Mouse (Mus musculus): Measurements from ENCODE around the gene Cmtm3.

DNA sequence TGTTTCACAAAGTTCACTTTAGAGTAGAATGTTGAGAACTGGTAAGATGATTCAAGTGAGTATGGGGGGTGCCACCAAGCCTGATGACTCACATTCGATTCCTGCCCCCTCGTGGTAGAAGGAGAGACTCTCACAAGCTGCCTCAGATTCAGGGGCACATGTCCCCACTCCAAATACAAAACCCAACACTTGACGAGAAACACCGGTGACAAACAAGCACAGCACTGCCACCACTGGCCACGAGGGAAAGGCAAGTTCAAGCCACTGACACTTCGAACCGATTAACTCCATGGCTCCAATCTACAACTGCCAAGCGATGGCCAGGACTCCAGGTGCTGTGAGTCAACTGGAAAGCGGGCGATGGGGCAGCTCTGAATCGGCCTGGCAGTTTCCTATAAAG, 34.6 kb downstream of the Cmtm3 start:
- TF ChIP-seq TAL1 (IDR thresholded peaks at IDR 0.05; ENCODE audit: low read length) (no peak), GATA1 (IDR thresholded peaks at IDR 0.05; ENCODE audit: low read length) (no peak)
